Mouse (Mus musculus) lung, postnatal 0 days (tissue): ENCODE measurements at regions not wholly inside any gene's neighbourhood (a gene's known extent, or its start where the extent isn't known, plus 50 kb on each side); places are given as distances from the start of the nearest gene placed in this dataset.

ENCODE experiments used
- CTCF ChIP-seq: IDR thresholded peaks from 2 replicates; pipeline ENCODE4 v1.5.1; 2016; ENCODE audit warnings: antibody characterized with exemption, mild to moderate bottlenecking
- EP300 ChIP-seq: IDR thresholded peaks from 2 replicates; pipeline ENCODE4 v1.6.1; 2016; ENCODE audit warnings: antibody characterized with exemption, mild to moderate bottlenecking, control low read depth

GRCm38 (mm10) chr16:7942333-7942732 is 482.6 kb downstream of the Tmem114 start:
- no peak for TF ChIP-seq CTCF
- TF ChIP-seq EP300, result no peak
